Comparison of ENCODE assay signal across 8 mouse cellular contexts in genomic region chr19:36926553-36927236, GRCm38 (mm10). TPM values are rescaled to one million over a fixed set of nuclear protein-coding genes. Genes with fewer than 3 reads are reported as not detected.
DNase-seq lines count a peak whose midpoint lies in the region; ATAC-seq and TF ChIP-seq lines count a peak whose summit lies in the region.

No protein-coding gene starts in this region.

- peak overlapping the region; percentile 89 for H3K4me2 ChIP-seq in limb, embryonic 14.5 days (replicated peaks; ENCODE audit: low read depth, low read length, severe bottlenecking)
- peak overlapping the region; percentile 59 for H3K4me2 ChIP-seq in stomach, embryonic 15.5 days

- peak overlapping the region; percentile 93 for H3K9ac ChIP-seq in limb, embryonic 14.5 days (ENCODE audit: low read depth, low read length, severe bottlenecking)
- H3K9ac ChIP-seq in stomach, embryonic 15.5 days, result peak overlapping the region; percentile 82

- no peak for DNase-seq in gastrocnemius, adult 2 months
- no peak for DNase-seq in gastrocnemius, postnatal 36 days
- DNase-seq in 416B (ENCODE audit: low read depth), result peak; percentile 58
- no peak for DNase-seq in limb, embryonic 14.5 days (ENCODE audit: low spot score)
- DNase-seq in frontal cortex, postnatal 14 days (ENCODE audit: low spot score in 2 of 2), result no peak
- no peak for DNase-seq in kidney, adult 9 months

- TF ChIP-seq CTCF in gastrocnemius, adult 2 months (IDR thresholded peaks at IDR 0.05), result no peak
- no peak for TF ChIP-seq CTCF in embryonic fibroblast, embryonic 13.5 days (IDR thresholded peaks at IDR 0.05; ENCODE audit: borderline replicate concordance, insufficient read depth, low read length)

- ATAC-seq in limb, embryonic 14.5 days (ENCODE audit: low FRiP score, low read depth), result no peak
- ATAC-seq in stomach, embryonic 15.5 days (ENCODE audit: insufficient read depth, low FRiP score, low read depth), result no peak

- peak overlapping the region; percentile 97 for H3K27ac ChIP-seq in gastrocnemius, adult 2 months
- H3K27ac ChIP-seq in embryonic fibroblast, embryonic 13.5 days (ENCODE audit: insufficient read depth, low read length), result peak overlapping the region; percentile 85
- peak overlapping the region; percentile 93 for H3K27ac ChIP-seq in limb, embryonic 14.5 days (replicated peaks; ENCODE audit: low read depth, low read length)
- H3K27ac ChIP-seq in stomach, embryonic 15.5 days, result peak overlapping the region; percentile 95

- WGBS in limb, embryonic 14.5 days, result under 1% methylated on average over 26 of the region's 26 CpGs
- 2% methylated on average over 26 of the region's 26 CpGs for WGBS in stomach, embryonic 15.5 days

- H3K4me1 ChIP-seq in embryonic fibroblast, embryonic 13.5 days (ENCODE audit: control insufficient read depth, insufficient read depth, low read length), result no peaks in the 10 kb centered on the region; the same call in 1 of the 2 replicates
- H3K4me1 ChIP-seq in limb, embryonic 14.5 days (ENCODE audit: control insufficient read depth, insufficient read depth, low read length), result peaks cover 7% of the 10 kb centered on the region; the same call in 1 of the 2 replicates
- H3K4me1 ChIP-seq in stomach, embryonic 15.5 days, result 0 out of 2 replicates have a peak, but pooled peaks cover 3% of the 10 kb centered on the region

- no peaks in the 10 kb centered on the region for H3K36me3 ChIP-seq in limb, embryonic 14.5 days (ENCODE audit: control insufficient read depth, insufficient read depth, low read length)
- no peaks in the 10 kb centered on the region for H3K36me3 ChIP-seq in stomach, embryonic 15.5 days

- TF ChIP-seq POLR2A in embryonic fibroblast, embryonic 13.5 days (IDR thresholded peaks at IDR 0.05; ENCODE audit: low read depth, low read length), result no peak
- TF ChIP-seq POLR2A in limb, embryonic 14.5 days (IDR thresholded peaks at IDR 0.05; ENCODE audit: borderline replicate concordance, extremely low read depth, insufficient read depth, insufficient read length), result no peak

- no peaks in the 10 kb centered on the region for H3K9me3 ChIP-seq in limb, embryonic 14.5 days (ENCODE audit: control insufficient read depth, low read length)
- no peaks in the 10 kb centered on the region for H3K9me3 ChIP-seq in stomach, embryonic 15.5 days

- no peaks in the 10 kb centered on the region for H3K27me3 ChIP-seq in limb, embryonic 14.5 days (ENCODE audit: control insufficient read depth, insufficient read depth, low read length)
- no peaks in the 10 kb centered on the region for H3K27me3 ChIP-seq in stomach, embryonic 15.5 days (replicated peaks)

- peak overlapping the region; percentile 95 for H3K4me3 ChIP-seq in gastrocnemius, adult 2 months
- H3K4me3 ChIP-seq in embryonic fibroblast, embryonic 13.5 days (ENCODE audit: insufficient read depth, low read length), result peak overlapping the region; percentile 59
- H3K4me3 ChIP-seq in limb, embryonic 14.5 days (replicated peaks; ENCODE audit: low read length), result peak overlapping the region; percentile 92
- peak overlapping the region; percentile 95 for H3K4me3 ChIP-seq in stomach, embryonic 15.5 days (replicated peaks)

- intact Hi-C loops in gastrocnemius, adult 2 months (cut with DNase I), result no loop called here
- intact Hi-C loops in gastrocnemius, postnatal 36 days (cut with DNase I), result no loop called here

RNA-seq across cellular contexts. Expression of gene Btaf1, which starts 0.8 kb away (rescaled TPM):
- 10 to 100 TPM in 1 of 2 experiments, 1 to 10 TPM in 1; 9.8 to 13.5 TPM for total RNA-seq in gastrocnemius, adult 2 months (2021)
- total RNA-seq in gastrocnemius, postnatal 36 days (2021), result 1 to 10 TPM; 7.3 to 7.9 TPM
- polyA plus RNA-seq in embryonic fibroblast, embryonic 13.5 days (2011; ENCODE audit: insufficient read length, low read depth, missing spikeins), result 27.5 and 30.2 TPM in 2 replicates
- 13.2 and 13.6 TPM in 2 replicates for polyA plus RNA-seq in limb, embryonic 14.5 days (2012; rRNA removed)
- polyA plus RNA-seq in limb, embryonic 14.5 days (2014; fragmentation: Nextera tagmentation; extraction: Ambion mirVana), result 13.2 and 14.8 TPM in 2 replicates
- polyA plus RNA-seq in stomach, embryonic 15.5 days (2015; fragmentation: Nextera tagmentation; extraction: Ambion mirVana), result 9.8 and 10.0 TPM in 2 replicates

RNA-seq across cellular contexts. Expression of gene Fgfbp3, which starts 7.3 kb away (rescaled TPM):
- total RNA-seq in gastrocnemius, adult 2 months (2021), result 1 to 10 TPM; 1.3 to 2.3 TPM
- 1 to 10 TPM; 1.2 TPM for total RNA-seq in gastrocnemius, postnatal 36 days (2021)
- 2.3 and 3.3 TPM in 2 replicates for polyA plus RNA-seq in embryonic fibroblast, embryonic 13.5 days (2011; ENCODE audit: insufficient read length, low read depth, missing spikeins)
- 5.7 and 6.6 TPM in 2 replicates for polyA plus RNA-seq in limb, embryonic 14.5 days (2012; rRNA removed)
- 4.5 and 6.2 TPM in 2 replicates for polyA plus RNA-seq in limb, embryonic 14.5 days (2014; fragmentation: Nextera tagmentation; extraction: Ambion mirVana)
- polyA plus RNA-seq in stomach, embryonic 15.5 days (2015; fragmentation: Nextera tagmentation; extraction: Ambion mirVana), result 5.4 and 6.1 TPM in 2 replicates
